Mouse (Mus musculus) lung, postnatal 14 days (tissue): ENCODE measurements around the gene Eps8l2.
"Not testable (repeated sequence)": the region's sequence is repeated elsewhere in the genome, so short reads cannot be mapped to it uniquely, and the experiment has no call there.

ENCODE experiments used
- DNase-seq: peaks from one replicate; pipeline ENCODE4 v3.0.0; 2021

The Eps8l2 gene

DNA sequence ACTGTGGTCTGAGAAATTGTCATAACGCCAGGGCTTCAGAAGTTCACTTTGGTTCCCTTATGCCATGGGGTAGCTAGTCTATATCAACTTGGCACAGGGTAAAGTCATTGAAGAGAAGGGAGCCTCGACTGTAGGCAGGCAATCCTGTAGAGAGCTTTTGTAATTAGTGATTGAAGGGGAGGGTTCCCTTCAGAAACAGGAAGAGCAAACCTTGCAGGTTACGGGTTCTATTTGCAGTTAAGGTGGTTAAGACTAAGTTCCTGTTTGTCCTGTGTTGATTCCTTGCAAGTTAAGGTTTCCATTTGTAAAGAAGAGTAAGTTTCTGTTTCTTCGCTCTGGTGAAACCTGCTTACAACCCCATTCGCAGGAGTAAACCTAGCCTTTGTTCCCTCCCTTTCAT, 31.2 kb downstream of the Eps8l2 start:
- DNase-seq: no peak

DNA sequence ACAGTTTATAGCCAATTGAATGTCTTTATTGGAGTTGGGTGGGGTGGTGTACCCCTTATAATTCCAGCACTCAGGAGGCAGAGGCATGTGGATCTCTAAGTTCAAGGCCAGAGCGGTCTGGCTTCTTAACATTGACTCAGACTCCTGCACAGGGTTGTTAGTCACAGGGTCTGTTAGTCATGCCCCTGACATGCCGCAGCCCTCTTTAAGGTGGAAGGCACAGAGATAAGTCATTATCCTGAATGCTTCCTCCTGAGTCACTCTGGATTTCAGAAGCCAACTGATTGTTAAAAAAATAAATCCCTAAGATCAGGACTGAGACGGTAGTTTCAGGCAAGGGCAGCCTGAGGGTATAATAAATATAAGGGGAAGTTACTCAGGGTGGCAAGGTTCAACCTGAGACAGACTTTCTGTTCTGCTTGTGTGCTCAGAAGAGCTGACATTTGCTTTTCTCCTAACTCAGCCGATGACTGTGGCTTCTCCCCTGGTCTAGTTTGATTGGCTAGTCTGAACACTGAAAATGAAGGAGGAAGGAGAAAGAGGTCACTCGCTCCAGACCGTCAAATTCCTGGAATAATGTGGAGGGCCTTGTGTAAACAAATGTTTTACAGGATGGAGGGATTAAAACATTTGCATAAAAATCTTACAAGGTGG, 33.4 kb downstream of the Eps8l2 start:
- DNase-seq: no peak

DNA sequence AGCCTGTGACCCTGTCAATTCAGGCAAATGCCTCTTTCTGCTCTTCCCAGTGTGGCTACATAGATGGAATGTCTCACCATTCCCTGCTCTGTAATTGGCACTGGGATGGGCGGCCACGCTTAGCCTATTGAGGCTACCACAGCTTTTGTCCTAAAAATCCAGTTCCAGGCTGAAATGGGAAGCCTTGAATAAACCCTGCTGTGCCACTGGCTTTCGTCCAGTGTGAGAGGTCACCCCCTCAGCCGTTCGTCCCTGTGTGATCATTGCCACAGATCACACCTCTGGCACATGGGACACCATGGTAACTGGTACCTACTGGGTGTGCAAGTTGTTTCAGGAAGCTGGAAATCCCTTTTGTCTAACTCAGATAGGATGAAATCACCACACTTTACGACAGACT, 34.9 kb downstream of the Eps8l2 start:
- no peak for DNase-seq

DNA sequence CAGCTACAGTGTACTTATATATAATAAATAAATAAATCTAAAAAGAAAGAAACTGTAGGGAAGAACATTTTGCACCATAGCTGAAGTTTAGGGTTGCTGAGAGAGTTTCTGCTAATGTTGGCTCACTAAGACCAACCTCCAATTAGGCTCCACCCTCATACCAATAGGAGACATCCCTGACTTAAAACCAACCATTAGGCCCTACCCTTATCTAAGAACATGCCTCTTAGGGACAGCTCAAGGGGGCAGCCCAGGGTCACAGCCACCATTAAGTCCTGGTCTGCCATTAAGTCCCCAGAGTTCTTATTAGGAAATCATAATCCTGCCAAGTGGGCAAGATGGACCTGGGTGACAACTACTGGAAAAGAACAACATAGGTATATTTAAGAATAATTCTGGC, 35.7 kb downstream of the Eps8l2 start:
- DNase-seq: no peak

DNA sequence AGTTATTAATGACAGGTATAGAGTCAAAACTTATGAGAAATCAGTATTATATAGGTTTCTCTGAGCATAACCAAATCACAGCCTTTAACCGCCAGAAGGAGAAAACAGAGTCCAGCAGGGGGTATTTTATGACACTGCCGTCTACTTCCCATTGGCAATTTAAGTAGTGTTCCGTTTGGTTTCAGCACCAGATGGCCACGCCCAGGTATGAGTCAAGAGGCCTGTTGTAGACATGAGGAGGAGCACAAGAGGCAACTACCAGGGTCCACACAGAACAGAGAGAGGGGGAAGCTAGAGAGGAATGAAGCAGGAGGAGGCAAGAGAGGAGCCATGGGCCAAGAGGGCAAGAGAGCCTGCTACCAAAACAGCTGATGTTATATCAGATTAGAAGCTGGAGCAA, 40.9 kb downstream of the Eps8l2 start:
- no peak for DNase-seq

DNA sequence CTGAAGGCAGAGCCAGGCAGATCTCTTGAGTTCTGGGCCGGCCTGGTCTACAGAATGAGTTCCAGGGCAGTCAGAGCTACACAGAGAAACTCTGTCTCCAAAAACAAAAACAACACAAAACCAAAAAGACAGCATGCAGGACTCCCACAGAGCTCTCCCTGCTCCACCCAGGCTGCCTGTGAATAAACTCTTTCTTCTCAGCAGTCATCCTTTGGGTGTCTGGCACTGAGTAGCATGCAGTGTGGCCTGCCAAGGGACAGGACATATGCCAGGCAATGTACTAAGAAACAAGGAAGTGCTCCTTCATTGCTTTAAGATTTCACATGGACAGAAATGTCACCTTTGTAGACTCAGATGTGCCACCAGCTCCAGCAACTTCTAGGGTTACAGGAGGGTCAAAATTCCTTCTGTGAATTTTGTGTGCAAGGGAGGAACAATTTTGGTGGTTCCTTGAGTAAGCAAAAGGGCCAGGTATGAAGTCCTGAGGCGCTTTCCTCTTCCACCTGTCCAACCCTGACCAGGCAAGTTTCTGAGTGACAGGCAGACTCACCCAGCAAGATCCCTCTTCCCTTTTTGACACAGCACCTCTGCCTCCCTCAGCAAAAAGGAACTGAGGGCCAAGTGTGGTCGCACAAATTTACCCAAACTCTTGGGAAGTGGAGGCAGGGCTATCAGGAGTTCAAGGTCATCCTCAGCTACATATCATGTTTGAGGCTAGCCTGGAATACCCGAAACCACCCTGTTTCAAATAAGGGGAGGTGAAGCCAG, 42.6 kb downstream of the Eps8l2 start:
- DNase-seq: no peak

DNA sequence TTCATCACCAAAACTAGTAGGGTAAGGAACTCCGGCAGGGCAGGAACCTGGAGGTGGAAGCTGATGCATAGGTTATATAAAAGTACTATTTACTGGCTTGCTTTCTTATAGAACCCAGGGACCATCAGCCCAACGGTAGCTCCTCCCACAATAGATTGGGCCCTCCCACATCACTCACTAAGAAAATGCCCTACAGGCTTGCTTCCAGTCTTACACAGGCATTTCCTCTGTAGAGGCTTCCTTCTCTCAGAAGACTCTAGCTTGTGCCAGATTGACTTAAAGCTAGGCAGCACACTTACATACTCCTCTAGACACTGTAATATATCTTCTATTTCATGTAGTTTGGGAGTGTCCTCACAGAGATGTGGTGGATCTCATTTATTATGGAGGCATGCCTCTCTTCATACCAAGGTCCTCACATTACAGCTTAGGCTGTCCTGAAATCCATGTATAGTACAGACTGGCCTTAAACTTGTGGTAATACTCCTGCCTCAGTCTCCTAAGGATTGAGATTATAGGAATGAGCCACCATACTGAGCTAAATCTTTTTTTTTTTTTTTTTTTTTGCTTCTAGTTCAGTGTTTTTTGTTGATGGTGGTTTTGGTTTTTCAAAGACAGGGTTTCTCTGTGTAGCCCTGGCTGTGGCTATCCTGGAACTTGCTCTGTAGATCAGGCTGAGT, 49.3 kb downstream of the Eps8l2 start:
- DNase-seq: no peak

DNA sequence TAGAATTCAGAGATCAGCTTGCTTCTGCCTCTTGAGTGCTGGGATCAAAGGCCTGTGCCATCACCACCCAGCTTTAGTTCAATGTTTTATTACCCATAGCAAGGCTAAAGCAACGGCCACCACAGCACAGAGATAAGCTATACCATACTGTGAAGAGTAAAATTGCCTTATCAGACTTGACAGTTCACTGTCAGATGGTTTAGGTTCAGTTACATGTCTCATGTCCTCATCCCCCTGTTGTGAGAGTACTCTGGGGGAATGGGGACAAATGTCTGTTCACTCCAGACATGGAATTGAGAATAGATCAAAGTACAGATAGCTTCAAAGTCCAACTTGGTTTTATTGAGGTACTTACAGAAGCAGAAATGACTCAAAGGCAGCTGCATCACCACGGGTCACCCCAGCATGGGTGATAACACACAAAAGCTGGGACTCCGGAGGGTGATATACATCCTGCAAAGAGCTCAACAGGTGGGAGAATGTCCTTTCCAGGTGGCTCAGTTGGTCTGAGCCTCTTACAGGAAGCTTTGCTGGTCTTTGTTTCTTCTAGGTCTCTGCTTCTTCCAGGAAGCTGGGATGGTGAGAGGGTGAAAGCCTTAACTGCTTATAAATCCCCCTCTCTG, 49.9 kb downstream of the Eps8l2 start:
- no peak for DNase-seq

DNA sequence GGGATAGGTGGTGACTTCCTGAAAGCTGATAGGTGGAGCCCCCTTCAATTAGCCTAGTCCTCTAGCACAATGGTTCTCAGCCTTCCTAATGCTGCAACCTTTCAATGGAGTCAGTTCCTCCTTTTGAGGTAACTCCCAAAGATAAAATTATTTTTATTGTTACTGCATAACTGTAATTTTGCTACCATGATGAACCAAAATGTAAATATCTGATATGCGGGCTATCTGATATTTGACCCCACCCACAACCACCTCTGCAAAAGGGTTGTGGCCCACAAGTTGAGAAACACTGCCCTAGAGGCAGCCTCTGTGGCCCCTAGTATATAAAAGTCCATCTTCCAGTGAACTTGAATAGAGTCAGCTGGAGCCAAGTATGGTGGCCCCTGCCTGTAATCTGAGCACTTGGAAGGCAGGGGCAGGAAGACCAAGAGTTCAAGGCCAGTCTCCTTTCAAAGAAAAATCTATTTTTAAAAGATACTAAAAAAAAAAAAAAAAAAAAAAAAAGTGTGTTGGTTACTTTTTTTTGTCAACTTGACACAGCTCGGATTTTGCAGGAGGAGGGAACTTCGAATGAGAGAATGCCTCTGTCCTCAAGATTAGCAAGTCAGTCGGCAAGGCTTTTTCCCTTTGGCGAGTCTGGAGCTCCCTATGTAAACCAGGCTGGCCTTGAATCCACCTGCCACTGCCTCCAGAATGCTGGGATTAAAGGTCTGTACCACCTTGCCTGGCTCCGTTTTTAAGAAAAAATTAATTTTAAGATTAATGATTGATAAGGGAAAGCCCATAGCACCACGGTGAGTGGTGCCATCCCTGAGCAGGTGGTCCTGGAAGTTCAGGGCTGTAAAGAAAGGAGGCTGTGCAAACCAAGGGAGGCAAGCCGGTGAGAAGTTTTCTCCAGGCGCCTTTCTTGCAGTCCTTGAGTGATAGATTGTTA, 51.9 kb downstream of the Eps8l2 start:
- no peak for DNase-seq

DNA sequence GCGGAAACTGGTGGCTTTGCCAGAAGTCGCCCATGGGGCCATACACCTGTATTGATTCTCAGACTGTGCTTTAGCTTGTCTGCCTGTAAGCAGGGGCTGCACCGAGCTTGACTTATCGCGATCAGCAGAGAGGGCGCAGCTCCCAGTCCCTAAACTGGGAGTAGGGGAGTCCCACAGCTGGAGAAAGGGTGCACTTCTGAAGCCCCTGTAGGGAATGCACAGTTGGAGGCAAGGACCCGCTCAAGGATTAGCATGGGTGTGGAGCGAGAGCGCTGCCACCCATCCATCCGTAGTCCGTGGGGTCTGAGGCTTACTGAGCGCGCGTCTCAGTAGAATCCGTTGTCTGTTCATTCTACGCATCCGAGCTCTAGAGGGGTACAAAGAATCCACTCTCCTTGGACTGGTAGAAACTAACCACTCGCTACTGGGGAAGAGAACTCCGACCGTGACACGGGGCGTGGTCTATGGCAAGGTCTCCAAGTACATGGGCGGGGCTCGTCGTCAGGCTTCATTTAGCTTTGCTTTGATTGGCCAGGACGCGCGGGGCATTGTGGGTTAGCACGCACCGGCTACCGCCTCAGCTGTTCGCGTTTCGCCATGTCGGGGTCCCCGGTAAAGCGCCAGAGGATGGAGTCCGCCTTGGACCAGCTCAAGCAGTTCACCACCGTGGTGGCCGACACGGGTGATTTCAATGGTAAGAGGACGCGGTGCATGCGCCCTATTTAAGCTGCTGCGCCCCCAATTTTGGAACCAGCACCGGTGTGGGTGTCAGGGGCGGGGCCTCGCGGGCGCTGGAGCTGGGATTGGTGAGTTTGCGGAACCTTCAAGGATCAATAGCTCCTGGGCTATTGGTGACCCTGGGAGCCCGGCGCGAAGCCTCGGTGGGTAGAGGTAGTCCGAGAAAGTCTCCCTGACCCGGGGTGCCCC, 53.2 kb downstream of the Eps8l2 start, which contains the start of gene Taldo1:
Gene Taldo1, plus strand, starts transcription at position 575 of the 927 bp plus-strand sequence.
- peak; percentile 96 for DNase-seq

DNA sequence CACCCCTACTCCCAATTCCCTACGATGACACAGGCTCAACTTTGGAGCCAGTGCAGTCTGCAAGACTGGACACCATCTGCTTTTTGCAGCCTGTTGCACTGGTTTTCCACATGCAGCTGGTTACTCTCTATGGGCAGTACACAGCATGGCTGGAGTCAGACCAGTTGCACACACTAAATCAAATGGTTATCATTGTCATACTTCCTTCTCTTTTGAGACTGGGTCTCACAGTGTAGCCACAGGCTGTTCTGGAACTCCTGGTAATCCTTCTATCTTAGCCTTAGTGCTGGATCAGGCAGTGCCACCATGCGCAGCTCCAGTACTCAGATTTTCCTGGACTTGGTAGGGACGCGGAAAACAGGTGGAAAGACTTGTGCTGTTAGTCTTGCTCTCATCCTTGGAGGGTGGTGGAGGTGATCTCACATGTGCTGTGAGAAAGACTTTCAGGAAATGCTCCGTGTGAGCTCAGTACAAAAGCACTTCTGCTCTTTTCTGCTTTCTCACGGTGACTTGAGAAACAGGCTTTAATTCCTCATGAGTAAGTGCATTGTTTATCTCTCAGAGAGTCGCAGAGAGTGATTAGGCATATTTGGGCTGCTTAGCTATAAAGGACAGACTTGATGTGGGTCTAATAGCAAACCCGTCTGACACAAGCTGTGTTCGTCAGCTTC, 54.0 kb downstream of the Eps8l2 start:
- DNase-seq: no peak

DNA sequence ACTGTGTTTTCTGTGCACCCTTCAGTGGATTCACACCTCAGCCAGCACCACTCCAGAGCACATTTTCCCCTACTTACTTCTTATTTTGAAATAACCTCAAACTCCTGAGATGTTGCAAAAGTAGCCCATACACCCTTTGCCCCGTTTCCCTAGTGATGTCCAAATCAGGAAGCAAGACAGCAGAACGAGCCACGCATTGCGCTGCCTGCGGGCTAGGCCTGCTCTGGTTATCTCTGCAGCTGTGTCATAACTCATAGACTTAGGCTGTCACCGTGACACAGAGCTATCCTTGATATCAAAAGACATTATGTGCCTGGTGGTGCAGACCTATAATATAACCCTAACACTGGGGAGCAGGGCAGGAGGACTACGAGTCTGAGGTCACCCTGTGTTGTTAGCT, 55.5 kb downstream of the Eps8l2 start:
- DNase-seq: no peak

DNA sequence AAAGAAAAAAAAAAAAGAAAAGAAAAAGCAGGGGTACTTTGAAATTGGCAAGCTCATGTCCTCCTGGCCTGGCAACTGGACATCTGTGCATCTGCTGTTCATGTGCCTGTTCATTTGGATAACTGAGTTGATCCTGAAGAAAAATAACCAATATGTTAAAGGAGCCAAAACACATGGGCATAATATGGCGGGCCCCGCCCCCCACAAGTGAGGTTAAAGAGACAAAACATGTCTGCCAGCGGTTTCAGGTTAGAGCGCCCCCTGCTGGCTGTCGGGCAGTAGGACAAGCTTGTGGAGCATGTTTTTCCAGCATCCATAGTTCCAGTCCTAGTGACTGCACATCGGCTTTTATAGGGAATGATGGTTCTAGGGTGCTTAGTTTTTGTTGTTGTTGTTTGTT, 56.1 kb downstream of the Eps8l2 start:
- peak; percentile 74 for DNase-seq

DNA sequence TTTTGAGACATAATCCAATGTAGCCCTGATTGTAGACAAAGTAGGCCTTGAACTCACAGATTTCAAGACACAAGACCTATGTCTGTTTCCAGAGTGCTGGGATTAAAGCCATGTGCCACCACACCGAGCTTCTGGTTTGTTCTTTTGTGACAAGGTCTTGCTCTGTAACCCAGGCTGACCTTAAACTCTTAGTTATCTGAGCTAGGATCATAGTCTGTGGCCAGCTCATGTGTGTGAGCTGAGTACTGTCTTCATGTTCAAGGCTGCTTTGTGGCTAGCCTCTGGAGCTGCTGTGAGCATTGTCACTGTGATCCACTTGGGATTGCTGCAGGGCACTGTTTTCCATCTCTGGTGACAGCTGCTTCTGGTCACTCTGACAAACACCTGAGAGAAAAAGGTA, 56.7 kb downstream of the Eps8l2 start:
- DNase-seq: no peak

DNA sequence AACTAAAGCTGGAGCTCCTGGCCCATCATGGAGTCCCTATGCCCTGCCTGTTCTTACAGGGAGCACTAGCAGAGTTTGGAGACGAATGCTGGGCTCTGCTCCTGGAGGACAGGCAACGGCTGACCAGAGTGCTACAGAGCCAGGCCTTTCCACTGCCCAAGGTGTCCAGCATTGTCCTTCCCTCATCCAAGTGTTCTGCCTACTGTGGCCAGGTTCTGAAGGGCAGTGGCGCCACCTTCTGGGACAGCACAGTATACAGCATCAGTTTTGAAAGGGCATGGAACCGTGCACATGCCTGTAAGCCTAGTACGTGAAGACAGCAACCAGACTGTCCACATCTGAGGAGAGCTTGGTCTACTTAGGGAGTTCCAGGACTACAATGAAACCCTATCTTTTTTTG, 64.6 kb downstream of the Eps8l2 start:
- peak; percentile 65 for DNase-seq

DNA sequence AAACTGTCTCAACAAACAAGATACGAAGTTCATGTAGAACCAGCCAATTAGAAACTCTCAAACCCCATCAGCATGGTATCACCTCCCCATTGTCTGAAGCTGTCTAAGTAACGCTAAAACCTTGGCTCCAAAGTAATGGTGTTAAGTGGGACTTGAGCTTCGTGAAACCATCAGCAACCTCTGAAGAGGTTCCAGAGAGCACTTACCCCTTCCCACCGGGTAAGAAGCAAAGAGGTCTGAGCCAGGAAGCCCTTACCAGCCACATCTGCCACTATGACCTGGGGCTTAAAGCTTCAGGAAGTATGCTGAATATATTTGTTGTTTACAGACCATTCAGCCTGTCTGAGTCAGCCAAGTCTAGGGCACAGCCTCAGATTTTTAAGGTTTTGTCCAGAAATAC, 66.8 kb downstream of the Eps8l2 start:
- no peak for DNase-seq

DNA sequence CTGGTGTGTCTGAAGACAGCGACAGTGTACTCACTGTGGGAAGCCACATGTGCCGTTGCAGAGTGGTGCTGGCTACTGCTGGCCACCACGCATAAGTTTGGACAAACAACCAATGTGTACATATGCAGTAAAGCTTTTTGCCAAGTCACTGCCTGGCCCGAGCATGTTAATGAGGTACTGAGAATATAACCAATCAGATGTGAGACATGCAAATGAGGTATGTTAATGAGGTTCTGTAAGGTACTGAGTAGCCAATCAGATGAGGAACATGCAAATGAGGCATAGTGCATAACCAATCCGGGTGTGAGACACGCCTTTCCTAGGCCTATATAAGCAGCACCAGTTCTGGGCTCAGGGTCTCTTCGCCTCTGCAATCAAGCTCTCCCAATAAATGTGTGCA, 69.0 kb downstream of the Eps8l2 start:
- DNase-seq: not testable (repeated sequence)

DNA sequence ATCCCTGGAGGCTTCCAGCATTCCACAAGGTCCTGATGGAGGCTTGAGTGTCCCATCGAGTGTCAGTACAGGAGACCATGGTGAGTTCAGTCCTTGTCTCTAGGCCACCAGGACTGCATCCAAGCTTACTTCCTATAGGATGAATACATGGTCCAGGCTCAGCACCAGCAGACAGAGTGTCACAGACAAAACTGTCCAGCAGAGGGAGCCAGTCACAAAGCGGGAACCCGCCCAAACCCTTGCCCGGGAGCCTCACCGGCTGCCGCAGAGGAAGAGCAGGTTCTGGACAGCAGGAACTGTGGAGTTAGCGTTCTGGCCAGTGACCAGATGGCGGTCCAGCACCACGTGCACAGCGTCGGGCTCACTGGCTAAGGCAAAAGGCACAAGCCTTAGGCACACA, 70.2 kb downstream of the Eps8l2 start:
- DNase-seq: peak; percentile 94

DNA sequence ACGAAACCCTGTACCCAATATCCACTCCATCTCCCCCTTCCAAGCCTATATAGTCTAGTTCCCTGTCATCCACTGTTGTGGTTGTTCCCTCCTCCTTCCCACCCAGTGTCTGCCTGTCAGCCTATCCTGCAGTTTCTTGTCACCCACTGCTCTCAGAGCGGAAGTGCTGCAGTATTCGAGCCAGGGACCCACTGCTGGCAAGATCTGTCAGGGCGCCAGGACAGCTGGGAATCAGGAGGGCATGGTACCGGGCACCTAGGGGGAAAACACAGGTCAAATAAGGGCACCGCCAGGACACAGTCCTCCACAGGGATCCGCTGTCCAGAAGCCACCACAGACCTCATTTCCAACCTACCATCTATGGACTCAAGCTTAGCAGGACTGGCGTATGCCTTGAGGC, 72.0 kb downstream of the Eps8l2 start:
- DNase-seq: no peak

DNA sequence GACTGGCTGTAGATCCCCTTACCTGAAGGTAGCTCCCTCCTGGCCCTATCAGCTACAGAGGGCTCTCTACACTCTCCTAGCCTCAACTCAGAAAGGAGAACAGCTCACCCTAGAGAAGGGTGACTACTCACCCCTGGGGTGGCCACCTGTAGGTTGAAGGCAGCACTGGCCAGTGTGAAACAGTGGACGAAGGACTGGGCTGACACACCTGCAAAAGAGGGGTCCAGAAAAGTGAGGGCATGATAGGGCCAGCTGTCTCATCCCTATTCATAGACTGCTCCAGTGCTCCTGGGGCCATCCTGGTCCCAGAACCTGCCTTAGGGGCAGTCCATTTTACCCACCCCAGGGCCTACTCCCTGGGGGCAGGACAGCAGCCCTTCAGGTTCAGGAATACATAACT, 73.0 kb downstream of the Eps8l2 start:
- no peak for DNase-seq
